Mouse (Mus musculus) kidney, adult 2 months (tissue): Measurements from ENCODE around the gene Tbl1xr1. TPM values are rescaled to one million over a fixed set of nuclear protein-coding genes. Genes with fewer than 3 reads are reported as not detected.

ENCODE experiments used
- DNase-seq: peaks from one replicate; pipeline ENCODE4 v3.0.0; 2021
- H3K27ac ChIP-seq: fragments of 200-500 bp; 2 replicates; pipeline ENCODE4 v1.5.1; 2012; ENCODE audit warnings: low read depth, low read length, control low read depth, inconsistent platforms; ENCODE audit not compliant: insufficient read depth
- H3K27me3 ChIP-seq: fragments of 200-500 bp; replicated peaks from 2 replicates; pipeline ENCODE4 v1.6.1; 2012; ENCODE audit warnings: mild to moderate bottlenecking, moderate library complexity, low read length, inconsistent platforms; ENCODE audit not compliant: control insufficient read depth, insufficient read depth
- H3K36me3 ChIP-seq: fragments of 200-500 bp; 2 replicates; pipeline ENCODE4 v1.6.1; 2012; ENCODE audit warnings: mild to moderate bottlenecking, moderate library complexity, low read length, inconsistent platforms; ENCODE audit not compliant: control insufficient read depth, insufficient read depth
- H3K4me1 ChIP-seq: fragments of 200-500 bp; 2 replicates; pipeline ENCODE4 v1.6.1; 2011; ENCODE audit warnings: low read length; ENCODE audit not compliant: control insufficient read depth, insufficient read depth
- H3K4me3 ChIP-seq: fragments of 200-500 bp; 2 replicates; pipeline ENCODE4 v1.5.1; 2011; ENCODE audit warnings: mild to moderate bottlenecking, low read depth, low read length, control low read depth; ENCODE audit not compliant: insufficient read depth
- CTCF ChIP-seq: fragments of 200-500 bp; conservative IDR thresholded peaks from 2 replicates; pipeline ENCODE4 v1.5.1; 2011; ENCODE audit warnings: low read depth, mild to moderate bottlenecking, control low read depth, low read length, moderate library complexity, mixed read lengths; ENCODE audit not compliant: insufficient read depth, insufficient read length
- POLR2A ChIP-seq: fragments of 200-500 bp; IDR thresholded peaks from one replicate; pipeline ENCODE4 v1.6.1; 2011; ENCODE audit warnings: low read depth, low read length, control low read depth
- WGBS: fragments of 180-500 bp; shearing (Covaris S2); methylation state at CpG from one replicate; pipeline ENCODE4 v1.1.7; 2018; 5-methylcytosine and 5-hydroxymethylcytosine counted together
- polyA plus RNA-seq: library from polyadenylated mRNA; depleted of rRNA; stranded (reverse); fragments of >200 nt; gene quantifications from 2 replicates; pipeline ENCODE4 v1.2.3, GENCODE M21; 2012

The Tbl1xr1 gene
- polyA plus RNA-seq, 1 experiment, result 26.7 TPM

GRCm38 (mm10) chr3:22141984-22142719, 65.7 kb downstream of the Tbl1xr1 start:
- no peak for DNase-seq
- TF ChIP-seq POLR2A (no peak), CTCF (no peak)

GRCm38 (mm10) chr3:22142846-22143641, 66.6 kb downstream of the Tbl1xr1 start:
- WGBS, result 60% methylated on average over 5 of the region's 5 CpGs
- Histone ChIP-seq H3K36me3 (no peaks in the 10 kb centered on the region), H3K4me3 (no peak overlapping the region), H3K27me3 (no peaks in the 10 kb centered on the region), H3K27ac (no peak overlapping the region), H3K4me1 (peaks cover 7% of the 10 kb centered on the region)
- DNase-seq, result peak; percentile 25
- TF ChIP-seq POLR2A (no peak), CTCF (peak; percentile 61)

More at GRCm38 (mm10) chr3:22141984-22142719, 65.7 kb downstream of the Tbl1xr1 start:
- peaks cover 7% of the 10 kb centered on the region for H3K4me1 ChIP-seq
- H3K36me3 ChIP-seq, result no peaks in the 10 kb centered on the region
- H3K4me3 ChIP-seq, result no peak overlapping the region
- no peaks in the 10 kb centered on the region for H3K27me3 ChIP-seq
- 79% methylated on average over 6 of the region's 6 CpGs for WGBS
- H3K27ac ChIP-seq, result no peak overlapping the region

GRCm38 (mm10) chr3:22144255-22144654, 67.8 kb downstream of the Tbl1xr1 start:
- 83% methylated on average over 2 of the region's 2 CpGs for WGBS
- no peak overlapping the region for H3K4me3 ChIP-seq
- no peak for TF ChIP-seq POLR2A
- peak; percentile 63 for TF ChIP-seq CTCF
- peak; percentile 54 for DNase-seq
- H3K4me1 ChIP-seq, result peaks cover 5% of the 10 kb centered on the region
- no peak overlapping the region for H3K27ac ChIP-seq
- no peaks in the 10 kb centered on the region for H3K27me3 ChIP-seq
- no peaks in the 10 kb centered on the region for H3K36me3 ChIP-seq

GRCm38 (mm10) chr3:22147433-22147927, 71.0 kb downstream of the Tbl1xr1 start:
- peak; percentile 50 for DNase-seq
- 90% methylated on average over 1 of the region's 1 CpGs for WGBS
- no peaks in the 10 kb centered on the region for H3K27me3 ChIP-seq

GRCm38 (mm10) chr3:22148306-22148932, 72.0 kb downstream of the Tbl1xr1 start:
- TF ChIP-seq POLR2A, result no peak
- TF ChIP-seq CTCF, result no peak
- no peaks in the 10 kb centered on the region for H3K27me3 ChIP-seq
- DNase-seq, result no peak
- no peaks in the 10 kb centered on the region for H3K36me3 ChIP-seq
- no peaks in the 10 kb centered on the region for H3K4me1 ChIP-seq
- no peak overlapping the region for H3K4me3 ChIP-seq
- no peak overlapping the region for H3K27ac ChIP-seq
- WGBS, result 49% methylated on average over 6 of the region's 6 CpGs

More at GRCm38 (mm10) chr3:22147433-22147927, 71.0 kb downstream of the Tbl1xr1 start:
- Histone ChIP-seq H3K4me3 (no peak overlapping the region), H3K27ac (no peak overlapping the region), H3K36me3 (no peaks in the 10 kb centered on the region), H3K4me1 (no peaks in the 10 kb centered on the region)
- no peak for TF ChIP-seq POLR2A
- peak; percentile 68 for TF ChIP-seq CTCF

- TF ChIP-seq POLR2A (no peak), CTCF (no peak)
- Histone ChIP-seq H3K27me3 (no peaks in the 10 kb centered on the region), H3K4me3 (no peak overlapping the region), H3K36me3 (no peaks in the 10 kb centered on the region), H3K4me1 (no peaks in the 10 kb centered on the region), H3K27ac (no peak overlapping the region)
- no peak for DNase-seq
- 88% methylated on average over 5 of the region's 5 CpGs for WGBS
Observed at GRCm38 (mm10) chr3:22150872-22151530, 74.5 kb downstream of the Tbl1xr1 start.
